Mouse (Mus musculus) layer of hippocampus, postnatal 14 days (tissue): ENCODE measurements around the gene Gdf11. TPM values are rescaled to one million over a fixed set of nuclear protein-coding genes. Genes with fewer than 3 reads are reported as not detected.

Source experiments
- total RNA-seq, 2 experiments: library from RNA; stranded (reverse); gene quantifications; 2 replicates each; pipeline ENCODE4 v1.2.3; 2021

The Gdf11 gene
- total RNA-seq, 2 experiments from 2014 or later: 23.3 to 26.4 TPM

Other genes with a start within 250 kb of the Gdf11 start
- 10 to 100 TPM; 12.9 to 13.7 TPM for gene Ikzf4, start 245.7 kb downstream of the Gdf11 start, total RNA-seq
- 10 to 100 TPM; 12.2 to 12.6 TPM for gene Suox, start 217.6 kb downstream of the Gdf11 start, total RNA-seq
- 100 to 1,000 TPM; 127 to 133 TPM for gene Rab5b, start 195.5 kb downstream of the Gdf11 start, total RNA-seq
- 1 to 10 TPM; 1.5 to 1.6 TPM for gene Pmel, start 187.5 kb downstream of the Gdf11 start, total RNA-seq
- 1 to 10 TPM; 6.1 to 9.3 TPM for gene Cdk2, start 186.7 kb downstream of the Gdf11 start, total RNA-seq
- 10 to 100 TPM; 10.4 to 10.5 TPM for gene Dgka, start 146.9 kb downstream of the Gdf11 start, total RNA-seq
- gene Pym1, start 143.8 kb downstream of the Gdf11 start, total RNA-seq: 10 to 100 TPM; 30.2 to 31.0 TPM
- 1 to 10 TPM in 1 of 2 experiments, under 1 TPM in 1; 0.83 to 1.2 TPM for gene Mmp19, start 100.8 kb downstream of the Gdf11 start, total RNA-seq
- 10 to 100 TPM; 63.7 to 67.1 TPM for gene Dnajc14, start 87.7 kb downstream of the Gdf11 start, total RNA-seq
- 10 to 100 TPM; 12.6 to 13.1 TPM for gene Tmem198b, start 87.3 kb downstream of the Gdf11 start, total RNA-seq
- gene Sarnp, start 74.4 kb downstream of the Gdf11 start, total RNA-seq: 10 to 100 TPM; 35.5 to 42.2 TPM
- gene Ormdl2, start 70.1 kb downstream of the Gdf11 start, total RNA-seq: 10 to 100 TPM in 1 of 2 experiments, 1 to 10 TPM in 1; 7.4 to 10.4 TPM
- gene Cd63, start 9.3 kb upstream of the Gdf11 start, total RNA-seq: 10 to 100 TPM; 76.7 to 86.1 TPM
- gene Rdh5, start 31.2 kb upstream of the Gdf11 start, total RNA-seq: 1 to 10 TPM; 8.1 to 8.8 TPM
- gene Bloc1s1, start 32.3 kb upstream of the Gdf11 start, total RNA-seq: 10 to 100 TPM; 96.9 to 98.1 TPM
- gene Itga7, start 42.1 kb upstream of the Gdf11 start, total RNA-seq: 10 to 100 TPM; 28.1 to 28.5 TPM
- gene Mettl7b, start 69.3 kb upstream of the Gdf11 start, total RNA-seq: not detected
- not detected for gene Olfr9, start 97.7 kb upstream of the Gdf11 start, total RNA-seq
- gene Olfr763, start 119.1 kb upstream of the Gdf11 start, total RNA-seq: not detected
- not detected for gene Olfr764-ps1, start 148.2 kb upstream of the Gdf11 start, total RNA-seq
- gene Olfr765, start 158.3 kb upstream of the Gdf11 start, total RNA-seq: not detected
- gene Olfr766-ps1, start 177.3 kb upstream of the Gdf11 start, total RNA-seq: not detected
- gene Olfr767, start 191.2 kb upstream of the Gdf11 start, total RNA-seq: not detected
- not detected for gene Olfr768, start 207.7 kb upstream of the Gdf11 start, total RNA-seq
- gene Olfr769, start 226.1 kb upstream of the Gdf11 start, total RNA-seq: not detected
- gene Olfr770, start 247.3 kb upstream of the Gdf11 start, total RNA-seq: not detected